Mouse (Mus musculus) gastrocnemius, postnatal 4 days (tissue): ENCODE measurements around the gene Uck2. TPM values are rescaled to one million over a fixed set of nuclear protein-coding genes. Genes with fewer than 3 reads are reported as not detected.
A peak's percentile ranks its signal among the peaks of the same experiment; 100 is the strongest.

ENCODE experiments used
- DNase-seq, 2 experiments: peaks; one replicate each; pipeline ENCODE4 v3.0.0; 2021 to 2022; ENCODE audit warnings: low spot score in 2 of 2, mixed read lengths in 2 of 2
- total RNA-seq, 2 experiments: library from RNA; stranded (reverse); gene quantifications; 2 replicates each; pipeline ENCODE4 v1.2.3; 2021

Uck2 gene
- total RNA-seq, 2 experiments from 2014 or later, result 26.9 to 29.9 TPM

DNA sequence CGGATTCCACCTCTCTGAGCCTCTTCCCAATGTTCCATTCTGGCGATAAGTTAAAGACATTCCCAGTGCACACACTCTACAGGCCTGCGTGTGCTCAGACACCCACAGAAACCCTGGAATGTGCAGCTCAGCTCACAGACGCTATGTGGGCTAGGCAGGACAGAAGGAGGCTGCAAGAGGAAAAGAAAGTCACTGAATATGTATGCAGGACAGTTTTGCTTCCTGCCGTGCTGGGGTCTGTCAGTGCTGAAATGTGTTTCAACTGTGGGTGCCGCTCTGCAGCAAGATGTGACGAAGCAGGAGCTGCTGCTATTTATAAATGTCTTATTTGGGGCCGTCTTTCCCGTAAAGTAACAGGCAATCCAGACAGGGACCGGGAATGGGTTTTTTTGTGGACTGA, 25.4 kb downstream of the Uck2 start:
- no peak for DNase-seq

DNA sequence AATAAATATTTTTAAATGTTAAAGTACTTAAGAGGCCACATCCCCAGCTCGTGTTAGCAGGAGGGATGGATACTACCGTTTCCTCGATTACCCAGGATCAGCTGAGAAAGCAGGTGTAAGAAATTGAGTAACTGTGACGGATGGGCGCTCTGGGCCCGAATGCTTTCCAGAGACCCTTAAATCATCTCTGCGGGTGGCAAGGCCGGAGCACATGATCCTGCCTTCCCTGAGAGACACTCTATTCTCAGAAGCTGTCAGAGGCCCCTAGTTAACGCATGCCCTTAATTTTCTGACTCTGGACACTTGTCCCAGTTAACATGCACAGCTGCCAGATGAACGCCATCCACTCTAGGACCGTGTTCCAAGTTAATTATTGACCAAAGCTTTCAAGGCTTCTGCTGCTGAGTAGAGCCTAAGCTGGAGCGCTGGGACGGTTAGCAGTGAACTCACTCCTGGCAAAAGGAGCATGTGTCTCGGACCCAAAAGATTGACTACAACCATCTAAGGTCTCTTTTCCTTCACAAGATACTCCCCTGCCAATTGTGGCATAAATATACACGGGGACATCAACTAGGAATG, 28.3 kb downstream of the Uck2 start:
- no peak for DNase-seq

- DNase-seq, result no peak
These were observed 31.5 kb downstream of the Uck2 start for GRCm38 (mm10) chr1:167253579-167253978.

GRCm38 (mm10) chr1:167249881-167250280, 35.2 kb downstream of the Uck2 start:
- DNase-seq, result no peak

DNA sequence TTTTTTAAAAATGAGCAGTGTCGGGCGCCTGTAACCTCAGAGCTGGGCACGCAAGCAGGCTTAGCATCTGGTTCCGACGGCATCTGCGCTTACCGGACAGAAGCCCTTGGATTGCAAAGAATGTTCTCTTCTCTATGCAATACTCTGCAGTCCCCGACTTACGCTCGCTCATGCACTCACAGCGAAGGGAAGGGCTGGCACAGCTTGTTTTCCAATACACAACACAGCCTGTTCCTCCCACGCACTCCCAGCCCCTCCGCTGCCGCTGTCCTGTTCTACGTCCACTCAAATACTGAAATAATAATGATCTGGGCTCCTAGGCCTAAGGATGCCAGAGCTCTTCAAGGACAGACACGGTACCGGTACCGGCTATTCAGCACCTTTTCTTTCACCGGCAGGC, 35.9 kb downstream of the Uck2 start:
- no peak for DNase-seq

- DNase-seq, result no peak
These were observed 37.2 kb downstream of the Uck2 start for GRCm38 (mm10) chr1:167247886-167248285.

GRCm38 (mm10) chr1:167246976-167247375, 38.1 kb downstream of the Uck2 start:
- DNase-seq, result peak; percentile 63 to 84

DNA sequence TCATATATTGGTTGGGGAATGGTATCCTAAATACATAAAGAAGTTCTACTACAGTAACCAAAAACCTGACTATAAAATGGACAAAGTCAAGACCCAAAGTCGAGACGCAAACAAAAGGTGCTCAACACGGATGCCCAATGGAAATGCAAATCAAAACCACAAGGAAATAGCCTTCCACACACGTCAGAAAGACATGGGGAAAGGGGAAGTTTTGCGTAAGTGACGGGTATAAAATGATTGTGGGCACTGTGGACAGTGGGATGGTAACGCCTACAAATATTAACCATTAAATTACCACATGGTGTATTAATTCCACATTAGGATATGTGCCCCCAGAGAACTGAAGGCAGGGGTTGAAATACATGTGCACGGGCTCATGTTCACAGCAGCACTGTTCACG, 38.8 kb downstream of the Uck2 start:
- DNase-seq, result no peak

DNA sequence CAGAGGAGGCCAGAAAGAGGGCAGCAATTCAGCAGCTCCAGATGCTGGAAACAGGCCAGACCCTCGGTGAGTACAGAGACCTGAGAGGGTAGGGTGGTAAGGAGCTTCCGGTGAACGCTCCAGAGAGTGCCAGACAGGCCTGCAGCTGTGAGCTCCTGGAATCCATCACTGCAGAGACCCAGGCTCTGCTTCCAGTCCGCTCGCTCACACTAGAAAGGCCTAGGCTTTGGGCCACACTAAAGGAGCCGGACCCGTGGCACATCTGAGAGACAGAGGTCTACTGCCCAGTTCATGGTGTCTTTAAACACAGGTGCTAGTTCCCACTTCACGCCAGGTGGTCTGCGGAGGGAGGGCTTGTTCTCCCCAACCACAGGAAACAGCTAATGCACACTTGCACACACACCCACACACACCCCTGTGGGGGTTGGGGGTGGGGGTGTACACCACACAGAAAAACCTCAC, 39.9 kb downstream of the Uck2 start:
- DNase-seq, result no peak

GRCm38 (mm10) chr1:167242191-167242681, 42.9 kb downstream of the Uck2 start:
- DNase-seq, result no peak

GRCm38 (mm10) chr1:167241487-167241886, 43.6 kb downstream of the Uck2 start:
- no peak for DNase-seq

DNA sequence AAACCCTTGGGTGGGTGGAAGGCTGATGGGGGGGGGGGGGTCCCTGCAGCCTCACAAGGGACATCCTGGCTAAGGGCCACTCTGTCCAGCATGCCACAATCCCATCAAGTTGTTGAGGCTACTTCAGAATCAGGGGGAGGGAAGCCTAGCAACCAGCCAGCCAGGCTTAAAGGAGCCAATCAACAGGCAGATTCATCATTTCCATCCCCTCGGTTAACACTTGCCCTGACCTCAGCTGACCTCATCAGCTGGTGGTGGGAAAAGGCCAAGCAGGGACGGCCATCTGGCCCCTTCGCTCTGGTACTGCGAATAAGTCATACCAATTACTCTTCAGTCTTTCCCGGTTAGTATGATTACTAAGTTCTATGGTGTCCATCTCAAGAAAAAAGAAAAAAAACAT, 44.8 kb downstream of the Uck2 start:
- no peak for DNase-seq

DNA sequence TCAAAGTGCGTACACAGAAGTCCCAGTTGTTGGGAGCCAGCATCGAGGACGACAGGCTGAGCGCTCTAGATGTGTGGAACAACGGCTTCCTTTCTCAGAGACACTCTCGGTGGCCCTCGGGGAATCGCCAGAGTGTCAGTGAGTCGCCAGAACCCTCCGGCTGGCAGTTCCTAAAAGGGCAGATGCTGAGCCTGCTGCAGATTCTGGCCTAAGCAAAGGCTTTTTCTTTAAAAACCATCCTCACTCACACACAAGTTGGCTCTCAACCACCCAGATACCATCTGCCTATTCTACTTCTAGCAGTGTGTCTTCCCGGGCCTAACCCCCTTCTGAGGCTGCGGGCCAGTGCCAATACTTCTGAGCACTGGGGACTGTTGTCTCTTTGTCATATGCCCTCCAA, 45.2 kb downstream of the Uck2 start:
- no peak for DNase-seq

GRCm38 (mm10) chr1:167237798-167238197, 47.3 kb downstream of the Uck2 start:
- DNase-seq, result no peak

GRCm38 (mm10) chr1:167236790-167237189, 48.3 kb downstream of the Uck2 start:
- no peak for DNase-seq

GRCm38 (mm10) chr1:167234344-167234743, 50.8 kb downstream of the Uck2 start:
- DNase-seq, result no peak

- DNase-seq, result no peak
These were observed 52.2 kb downstream of the Uck2 start for GRCm38 (mm10) chr1:167232918-167233317.

- peak in 1 of 2 experiments; percentile 38 for DNase-seq
These were observed 53.4 kb downstream of the Uck2 start for GRCm38 (mm10) chr1:167231612-167232283.

DNA sequence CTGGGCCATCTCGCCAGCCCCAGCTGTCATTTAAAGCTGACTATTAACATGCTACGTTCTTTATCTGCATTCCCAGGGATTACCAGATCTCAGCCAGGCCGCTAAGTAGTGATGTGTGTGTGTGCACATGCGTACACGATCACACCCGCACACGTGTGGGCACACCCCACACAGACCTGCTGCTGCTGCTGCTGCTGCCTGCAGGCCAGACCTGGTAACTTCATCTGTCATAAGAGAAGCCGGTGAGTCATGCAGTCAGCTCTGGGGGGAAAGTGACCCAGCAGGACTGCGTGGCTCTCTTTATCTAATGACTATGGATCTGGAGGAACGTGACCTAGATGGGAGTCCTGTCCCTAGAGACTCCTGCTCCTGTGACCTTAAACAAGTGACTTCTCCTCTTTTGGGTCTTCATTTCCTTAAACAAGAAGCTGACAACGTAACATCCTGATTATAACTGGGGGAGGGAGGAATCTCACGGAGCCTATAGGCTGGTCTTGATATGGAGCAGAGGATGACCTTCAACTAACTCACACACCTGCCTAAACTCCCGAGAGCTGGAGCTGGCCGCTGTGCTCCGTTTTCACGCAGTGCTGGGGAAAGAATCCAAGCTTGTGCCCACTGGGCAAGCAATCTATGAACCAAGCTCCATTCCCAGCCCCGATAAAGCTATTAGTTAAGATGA, 54.0 kb downstream of the Uck2 start:
- no peak for DNase-seq

DNA sequence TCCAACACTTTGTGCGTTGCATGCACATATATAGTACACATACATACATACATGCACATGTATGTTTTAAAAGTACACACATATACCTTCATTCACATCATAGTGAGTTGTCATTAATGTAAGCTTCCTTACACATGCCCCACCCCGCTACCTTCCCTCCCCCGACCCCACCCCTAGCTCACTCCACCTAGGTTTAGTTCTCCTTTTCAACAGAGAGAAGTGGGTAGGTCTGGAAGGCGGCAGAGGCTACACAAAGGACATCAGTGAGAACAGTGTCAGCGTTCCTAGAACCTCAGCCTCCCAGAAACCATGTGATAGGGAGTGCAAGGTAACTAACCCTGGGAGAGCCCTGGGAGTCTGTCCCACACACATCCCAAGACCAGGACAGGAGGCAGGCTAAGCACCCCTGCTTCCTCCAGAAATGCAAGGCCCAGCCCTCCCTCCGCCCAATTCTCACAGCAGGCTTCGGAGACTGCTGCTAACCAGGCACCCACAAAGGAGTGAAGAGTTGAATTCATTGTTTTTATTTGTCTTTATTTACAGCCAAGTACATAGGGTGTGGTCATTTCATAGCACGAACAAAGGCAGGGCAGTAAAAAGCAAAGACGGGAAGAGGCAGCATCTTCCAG, 62.6 kb downstream of the Uck2 start:
- DNase-seq, result no peak

DNA sequence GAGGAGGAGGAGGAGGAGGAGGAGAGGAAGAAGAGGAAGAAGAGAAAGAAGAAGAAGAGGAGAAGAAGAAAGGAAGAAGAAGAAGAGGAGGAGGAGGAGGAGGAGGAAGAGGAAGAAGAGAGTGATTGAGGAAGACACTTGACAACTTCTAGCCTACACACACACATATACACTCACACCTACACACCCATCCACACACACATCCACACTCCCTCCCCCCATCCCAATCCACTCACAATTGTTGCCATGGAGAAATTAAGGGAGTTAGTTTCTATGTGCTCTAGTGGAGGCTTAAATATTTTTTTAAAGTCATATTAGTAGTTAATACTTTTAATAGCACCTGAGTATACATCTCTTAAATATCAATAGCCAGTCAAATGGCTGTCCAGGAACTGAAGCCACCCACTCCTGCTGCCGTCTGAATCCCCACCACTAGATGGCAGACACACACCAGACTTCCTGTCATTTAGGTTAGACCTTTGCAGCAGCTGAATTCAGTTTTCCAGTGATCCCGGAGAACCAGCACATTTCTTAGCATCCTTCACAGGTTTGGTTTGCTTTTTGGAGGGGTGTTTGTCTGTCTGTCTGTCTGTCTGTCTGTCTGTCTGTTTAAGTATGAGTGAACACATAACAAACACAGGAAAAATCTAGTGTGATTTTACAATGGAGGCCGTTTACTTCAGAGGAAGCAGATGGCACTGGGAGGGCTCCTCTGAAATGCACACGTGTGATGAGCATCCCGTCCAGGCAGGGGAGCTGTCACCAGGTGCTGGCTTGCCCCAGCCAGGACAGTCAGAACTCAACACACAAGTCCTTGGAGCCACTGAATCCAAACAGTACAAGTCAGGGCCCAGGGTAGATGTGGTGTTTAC, 64.6 kb downstream of the Uck2 start:
- peak; percentile 62 to 79 for DNase-seq
